Mouse (Mus musculus): ENCODE measurements around the gene Psmc3ip.

Psmc3ip gene

GRCm38 (mm10) chr11:101051617-101052016 is 43.6 kb downstream of the Psmc3ip start:
- no peak for DNase-seq (ENCODE audit: low spot score)

DNA sequence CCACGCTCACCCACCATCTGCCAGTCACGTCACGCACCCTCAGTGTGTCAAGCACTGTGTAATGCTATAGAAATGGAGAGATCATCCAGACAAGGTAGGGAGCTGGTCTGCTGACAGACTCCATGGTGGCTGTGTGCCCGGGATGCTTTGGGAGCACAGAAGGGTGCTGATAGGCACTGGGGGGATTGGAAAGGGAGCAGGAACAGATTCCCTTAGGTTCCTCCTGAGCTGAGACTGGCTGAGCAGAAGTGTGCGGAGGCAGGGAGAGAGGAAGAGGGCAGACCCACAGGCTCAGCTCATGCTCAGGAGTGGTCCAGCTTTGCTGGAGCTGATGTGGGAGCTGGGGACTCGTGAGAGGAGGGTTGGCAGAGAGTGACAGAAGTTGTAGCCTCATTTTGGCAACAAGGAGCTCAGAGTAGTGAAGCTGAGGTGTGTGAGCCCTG is 44.2 kb downstream of the Psmc3ip start:
- DNase-seq (ENCODE audit: low spot score) = no peak

- DNase-seq (ENCODE audit: low spot score) = no peak
These were observed 44.9 kb downstream of the Psmc3ip start for GRCm38 (mm10) chr11:101050359-101050758.

- DNase-seq (ENCODE audit: low spot score) = no peak
These were observed 47.7 kb downstream of the Psmc3ip start for GRCm38 (mm10) chr11:101047502-101047901.

DNA sequence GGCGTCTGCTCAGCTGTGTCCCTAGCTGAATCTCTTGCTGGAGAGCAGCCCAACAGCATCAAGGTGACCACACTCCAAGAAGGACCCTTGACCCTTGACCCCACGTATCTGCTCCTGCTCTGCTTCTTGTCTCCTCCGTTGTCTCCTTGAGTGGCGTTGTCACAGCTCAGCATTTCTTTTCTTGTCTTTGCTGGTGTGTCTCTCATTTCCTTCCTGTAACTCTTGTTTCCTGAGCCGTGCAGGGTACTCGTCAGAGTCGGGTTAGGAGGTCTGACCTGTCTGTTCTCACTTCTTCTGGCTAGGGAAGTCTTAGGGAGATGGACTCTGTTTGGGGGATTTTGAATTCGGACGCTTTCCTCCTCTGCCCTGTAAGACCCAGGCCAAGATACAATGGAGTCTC is 48.8 kb downstream of the Psmc3ip start:
- DNase-seq (ENCODE audit: low spot score) = no peak

- no peak for DNase-seq (ENCODE audit: low spot score)
These were observed 49.4 kb downstream of the Psmc3ip start for GRCm38 (mm10) chr11:101045826-101046225.
